Mouse (Mus musculus) neural tube, embryonic 14.5 days (tissue): ENCODE data around the gene Tnfsf14. TPM values are rescaled to one million over a fixed set of nuclear protein-coding genes. Genes with fewer than 3 reads are reported as not detected.

Experiments
- ATAC-seq: fragments of 200-750 bp; cut with Nextera tagmentation; 2 replicates; pipeline ENCODE4 v1.8.0; 2017; ENCODE audit warnings: low read depth, mild to moderate bottlenecking, moderate TSS enrichment, moderate library complexity
- H3K27ac ChIP-seq: fragments of 300-500 bp; sonication (generic); 2 replicates; pipeline ENCODE4 v1.5.1; 2014; ENCODE audit warnings: low read depth, mild to moderate bottlenecking, control low read depth, low read length, moderate library complexity, mixed read lengths
- H3K27me3 ChIP-seq: fragments of 300-500 bp; sonication (generic); 2 replicates; pipeline ENCODE4 v1.6.1; 2014; ENCODE audit warnings: low read length; ENCODE audit not compliant: control insufficient read depth, insufficient read depth
- H3K36me3 ChIP-seq: fragments of 300-500 bp; sonication (generic); 2 replicates; pipeline ENCODE4 v1.6.1; 2014; ENCODE audit warnings: low read length, mixed read lengths; ENCODE audit not compliant: control insufficient read depth, insufficient read depth
- H3K4me1 ChIP-seq: fragments of 300-500 bp; sonication (generic); 2 replicates; pipeline ENCODE4 v1.6.1; 2014; ENCODE audit warnings: low read length; ENCODE audit not compliant: control insufficient read depth, insufficient read depth
- H3K4me2 ChIP-seq: fragments of 300-500 bp; sonication (generic); 2 replicates; pipeline ENCODE4 v1.6.1; 2014; ENCODE audit warnings: mild to moderate bottlenecking, low read depth, low read length, control low read depth
- H3K4me3 ChIP-seq: fragments of 300-500 bp; sonication (generic); 2 replicates; pipeline ENCODE4 v1.5.1; 2014; ENCODE audit warnings: low read depth, low read length, control low read depth, mixed read lengths
- H3K9ac ChIP-seq: fragments of 300-500 bp; sonication (generic); replicated peaks from 2 replicates; pipeline ENCODE4 v1.6.1; 2014; ENCODE audit warnings: low read depth, mild to moderate bottlenecking, control low read depth, low read length, mixed read lengths
- H3K9me3 ChIP-seq: fragments of 300-500 bp; sonication (generic); 2 replicates; pipeline ENCODE4 v1.6.1; 2016; ENCODE audit warnings: low read length; ENCODE audit not compliant: control insufficient read depth
- WGBS: fragments of 180-500 bp; shearing (Covaris S2); extraction: QIAGEN DNeasy Blood & Tissue Kit; methylation state at CpG from one replicate; pipeline ENCODE4 v1.1.7; 2014; 5-methylcytosine and 5-hydroxymethylcytosine counted together
- polyA plus RNA-seq: library from polyadenylated mRNA; unstranded; fragments of >200 nt; fragmentation: Nextera tagmentation; extraction: Ambion mirVana; gene quantifications from 2 replicates; pipeline ENCODE4 v1.2.1, GENCODE M21; 2014

Gene Tnfsf14
- polyA plus RNA-seq, 1 experiment from 2014 or later, result not detected

DNA sequence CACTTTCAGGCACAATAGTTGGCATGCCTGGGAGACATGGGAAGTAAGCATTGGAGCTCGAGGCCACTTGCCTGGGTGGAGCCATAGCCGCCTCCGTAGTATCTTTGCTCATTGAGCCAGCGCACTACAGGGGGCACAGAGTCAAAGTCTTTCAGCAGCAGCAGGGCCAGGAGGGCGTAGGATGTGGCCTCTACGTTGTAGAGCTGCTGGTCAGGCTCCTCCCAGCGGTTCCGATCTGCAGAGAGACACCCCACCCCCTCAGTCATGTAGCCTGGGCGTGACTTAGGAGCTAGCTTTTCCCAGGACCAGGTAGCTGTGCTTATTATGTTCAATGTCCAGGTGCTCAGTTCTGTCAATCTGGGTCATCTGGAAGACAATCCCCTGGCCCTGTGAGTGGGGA lies 17.5 kb upstream of the Tnfsf14 start:
- no peaks in the 10 kb centered on the region for H3K9me3 ChIP-seq
- H3K27ac ChIP-seq, result no peak overlapping the region
- no peaks in the 10 kb centered on the region for H3K27me3 ChIP-seq
- H3K9ac ChIP-seq, result no peak overlapping the region
- 76% methylated on average over 9 of the region's 9 CpGs for WGBS
- H3K36me3 ChIP-seq, result no peaks in the 10 kb centered on the region
- H3K4me1 ChIP-seq, result no peaks in the 10 kb centered on the region
- no peak for ATAC-seq
- no peak overlapping the region for H3K4me3 ChIP-seq
- H3K4me2 ChIP-seq, result no peak overlapping the region

DNA sequence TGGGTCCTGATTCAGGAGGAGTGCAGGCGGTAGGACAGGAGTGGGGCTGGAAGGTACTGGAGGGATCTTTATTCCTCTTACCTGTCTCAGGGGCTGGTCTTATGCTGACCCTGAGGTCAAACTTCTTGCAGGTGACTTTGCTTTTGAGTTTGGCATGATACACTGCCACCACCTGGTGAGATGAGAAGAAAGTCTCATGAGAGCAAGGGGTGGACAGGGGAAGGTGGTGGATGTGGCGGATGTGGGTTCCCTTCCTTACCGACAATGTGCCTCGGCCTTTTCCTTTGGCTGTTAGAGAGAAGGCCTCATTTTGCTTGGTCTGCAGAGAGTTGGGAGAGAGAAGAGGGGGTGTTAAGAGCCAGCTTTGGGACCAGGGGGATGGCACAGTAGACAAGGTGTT lies 15.4 kb upstream of the Tnfsf14 start:
- H3K4me3 ChIP-seq, result no peak overlapping the region
- H3K27ac ChIP-seq, result no peak overlapping the region
- 76% methylated on average over 4 of the region's 4 CpGs for WGBS

GRCm38 (mm10) chr17:57207938-57208337 lies 14.0 kb upstream of the Tnfsf14 start:
- H3K4me1 ChIP-seq, result no peaks in the 10 kb centered on the region
- WGBS, result 90% methylated on average over 3 of the region's 3 CpGs
- no peak overlapping the region for H3K4me3 ChIP-seq
- no peaks in the 10 kb centered on the region for H3K9me3 ChIP-seq
- H3K36me3 ChIP-seq, result no peaks in the 10 kb centered on the region
- no peak overlapping the region for H3K27ac ChIP-seq
- H3K9ac ChIP-seq, result no peak overlapping the region
- ATAC-seq, result no peak
- no peak overlapping the region for H3K4me2 ChIP-seq
- H3K27me3 ChIP-seq, result no peaks in the 10 kb centered on the region

More for the DNA sequence above, 15.4 kb upstream of the Tnfsf14 start:
- Histone ChIP-seq H3K27me3 (no peaks in the 10 kb centered on the region), H3K36me3 (no peaks in the 10 kb centered on the region), H3K9me3 (no peaks in the 10 kb centered on the region), H3K4me2 (no peak overlapping the region), H3K9ac (no peak overlapping the region), H3K4me1 (no peaks in the 10 kb centered on the region)
- ATAC-seq, result no peak

DNA sequence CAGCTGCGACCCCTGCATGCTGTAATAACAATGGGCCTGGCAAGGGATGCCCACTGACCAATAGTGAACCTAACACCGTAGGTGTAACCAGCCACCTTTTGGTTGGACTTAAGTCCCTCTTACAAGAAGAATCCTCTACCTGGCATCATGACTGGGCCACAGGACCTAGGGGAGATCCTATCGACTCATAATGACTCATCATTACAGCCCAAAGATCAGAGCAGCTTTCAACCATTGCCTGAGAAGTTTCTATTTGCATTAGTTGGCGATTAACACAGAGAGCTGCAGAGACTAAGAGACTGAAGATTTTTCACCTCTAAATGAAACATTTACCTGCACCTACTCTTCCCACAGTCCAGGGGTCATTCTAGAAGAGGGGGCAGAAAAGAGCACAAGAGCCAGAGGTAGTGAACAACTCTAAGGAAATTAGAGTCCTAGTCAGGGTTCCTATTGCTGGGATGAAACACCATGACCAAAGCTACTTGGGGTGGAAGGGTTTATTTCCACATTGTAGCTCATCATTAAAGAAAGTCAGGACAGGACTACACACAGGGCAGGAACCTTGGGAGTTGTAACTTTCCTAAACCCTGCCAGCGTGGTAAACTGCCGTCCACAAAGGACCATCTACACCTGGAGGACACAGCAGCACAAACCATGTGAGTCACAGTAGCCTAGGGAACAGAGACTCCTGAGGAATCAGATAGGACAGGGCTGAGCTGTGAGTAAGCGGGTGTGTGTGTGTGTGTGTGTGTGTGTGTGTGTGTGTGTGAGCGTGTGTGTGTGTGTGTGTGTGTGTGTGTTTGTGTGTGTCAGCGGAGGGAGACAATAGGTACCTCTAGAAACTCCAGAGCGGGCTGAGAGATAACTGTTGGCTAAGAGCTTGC lies 8.1 kb upstream of the Tnfsf14 start:
- Histone ChIP-seq H3K9me3 (no peaks in the 10 kb centered on the region), H3K4me3 (no peak overlapping the region), H3K4me2 (no peak overlapping the region), H3K27me3 (no peaks in the 10 kb centered on the region), H3K27ac (no peak overlapping the region), H3K9ac (no peak overlapping the region), H3K4me1 (no peaks in the 10 kb centered on the region), H3K36me3 (no peaks in the 10 kb centered on the region)
- 86% methylated on average over 10 of the region's 10 CpGs for WGBS
- ATAC-seq, result no peak

- Histone ChIP-seq H3K9me3 (no peaks in the 10 kb centered on the region), H3K4me3 (no peak overlapping the region), H3K4me1 (no peaks in the 10 kb centered on the region), H3K36me3 (no peaks in the 10 kb centered on the region), H3K9ac (no peak overlapping the region), H3K4me2 (no peak overlapping the region), H3K27ac (no peak overlapping the region), H3K27me3 (no peaks in the 10 kb centered on the region)
- WGBS, result 83% methylated on average over 3 of the region's 3 CpGs
- no peak for ATAC-seq
Measured at GRCm38 (mm10) chr17:57198252-57198651, 4.3 kb upstream of the Tnfsf14 start.

DNA sequence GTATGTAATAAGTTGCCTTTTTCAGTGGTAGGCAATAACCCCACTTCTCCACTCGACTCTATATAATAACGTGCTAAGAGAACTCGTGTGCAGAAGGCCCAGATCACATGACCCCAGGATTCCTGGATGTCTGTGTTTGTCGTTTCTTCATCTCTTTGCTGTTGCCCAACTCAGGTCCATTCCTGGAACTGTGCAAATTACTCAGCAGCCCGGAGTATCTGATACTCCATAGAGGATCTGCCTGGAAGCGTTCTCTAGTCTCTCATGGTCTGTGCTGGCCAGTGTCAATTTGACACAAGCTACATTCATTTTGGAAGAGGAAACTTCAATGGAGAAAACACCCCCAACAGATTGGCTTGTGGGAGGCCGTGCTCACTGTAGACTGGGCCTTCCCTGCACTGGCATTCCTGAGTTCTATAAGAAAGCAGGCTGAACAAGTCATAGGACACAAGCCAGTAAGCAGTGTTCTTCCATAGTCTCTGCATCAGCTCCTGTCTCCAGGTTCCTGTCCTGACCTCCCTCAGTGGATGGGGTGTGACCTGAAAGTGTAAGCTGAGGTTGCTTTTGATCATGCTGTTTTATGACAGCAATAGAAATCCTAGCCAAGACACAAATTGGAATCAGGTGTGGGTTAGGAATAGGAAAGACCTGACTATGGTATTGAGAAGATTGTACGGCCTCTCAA lies 1.5 kb upstream of the Tnfsf14 start:
- Histone ChIP-seq H3K27me3 (no peaks in the 10 kb centered on the region), H3K9me3 (no peaks in the 10 kb centered on the region), H3K4me2 (no peak overlapping the region), H3K4me1 (no peaks in the 10 kb centered on the region), H3K9ac (no peak overlapping the region), H3K4me3 (no peak overlapping the region), H3K27ac (no peak overlapping the region), H3K36me3 (no peaks in the 10 kb centered on the region)
- no peak for ATAC-seq
- WGBS, result 83% methylated on average over 8 of the region's 8 CpGs

DNA sequence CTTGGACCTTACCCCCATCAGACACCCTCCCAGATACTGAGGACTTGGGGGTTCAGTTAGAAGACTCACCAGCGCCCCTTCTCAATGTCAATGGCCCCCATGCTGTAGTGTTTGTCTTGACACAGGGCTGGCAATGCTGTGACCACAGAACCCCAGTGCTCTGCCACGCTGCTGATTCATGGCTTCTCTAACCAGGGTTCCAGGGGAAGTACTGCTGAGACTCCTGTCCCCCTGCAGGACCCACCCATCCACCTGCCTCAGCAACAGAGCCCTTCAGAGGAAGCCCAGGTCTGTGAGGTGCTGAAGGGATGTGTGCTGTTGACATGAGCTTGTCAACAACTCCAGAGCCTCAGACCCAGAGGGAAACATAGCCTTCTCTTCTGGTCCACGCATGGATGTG lies 794 bp upstream of the Tnfsf14 start:
- H3K4me2 ChIP-seq, result no peak overlapping the region
- no peak overlapping the region for H3K4me3 ChIP-seq
- no peaks in the 10 kb centered on the region for H3K27me3 ChIP-seq
- H3K27ac ChIP-seq, result no peak overlapping the region
- no peaks in the 10 kb centered on the region for H3K36me3 ChIP-seq
- no peaks in the 10 kb centered on the region for H3K4me1 ChIP-seq
- 95% methylated on average over 3 of the region's 3 CpGs for WGBS
- no peaks in the 10 kb centered on the region for H3K9me3 ChIP-seq
- H3K9ac ChIP-seq, result no peak overlapping the region
- ATAC-seq, result no peak

DNA sequence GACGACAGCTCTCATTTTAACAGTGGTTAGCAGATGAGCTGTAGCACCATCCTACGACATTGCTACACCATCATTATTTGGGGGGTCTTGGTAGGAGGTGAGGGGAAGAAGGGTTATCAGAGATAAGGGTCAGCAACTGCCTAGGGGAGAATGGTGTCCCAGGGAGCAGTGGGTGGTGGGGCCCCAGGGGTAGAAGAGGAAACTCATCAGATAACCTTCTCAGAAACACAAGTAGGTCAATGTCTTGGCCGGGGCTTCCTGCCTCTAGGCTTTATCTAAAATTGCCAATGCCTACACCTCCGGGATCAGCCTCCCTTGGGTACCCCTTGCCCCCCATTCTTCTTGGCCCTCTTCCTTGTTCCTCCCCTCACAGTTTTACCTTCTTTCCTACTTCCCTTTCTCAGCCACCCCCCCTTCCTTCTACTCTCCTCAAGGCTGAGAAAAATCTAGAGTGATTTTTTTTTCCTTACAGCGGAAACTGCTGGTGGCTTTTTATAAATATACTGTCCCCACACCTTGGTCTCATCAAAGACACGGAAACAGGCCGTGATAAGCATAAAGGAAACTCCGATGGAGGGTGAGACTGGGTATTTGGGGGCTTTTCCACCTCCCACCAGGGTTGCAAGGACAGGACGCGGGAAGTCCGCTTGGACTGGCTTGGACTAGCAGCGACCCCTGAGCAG lies 5.3 kb downstream of the Tnfsf14 start:
- H3K27me3 ChIP-seq, result no peaks in the 10 kb centered on the region
- H3K4me2 ChIP-seq, result no peak overlapping the region
- H3K9ac ChIP-seq, result no peak overlapping the region
- H3K4me1 ChIP-seq, result no peaks in the 10 kb centered on the region
- no peaks in the 10 kb centered on the region for H3K9me3 ChIP-seq
- WGBS, result 85% methylated on average over 12 of the region's 12 CpGs
- no peaks in the 10 kb centered on the region for H3K36me3 ChIP-seq
- no peak overlapping the region for H3K27ac ChIP-seq
- ATAC-seq, result no peak
- H3K4me3 ChIP-seq, result no peak overlapping the region

DNA sequence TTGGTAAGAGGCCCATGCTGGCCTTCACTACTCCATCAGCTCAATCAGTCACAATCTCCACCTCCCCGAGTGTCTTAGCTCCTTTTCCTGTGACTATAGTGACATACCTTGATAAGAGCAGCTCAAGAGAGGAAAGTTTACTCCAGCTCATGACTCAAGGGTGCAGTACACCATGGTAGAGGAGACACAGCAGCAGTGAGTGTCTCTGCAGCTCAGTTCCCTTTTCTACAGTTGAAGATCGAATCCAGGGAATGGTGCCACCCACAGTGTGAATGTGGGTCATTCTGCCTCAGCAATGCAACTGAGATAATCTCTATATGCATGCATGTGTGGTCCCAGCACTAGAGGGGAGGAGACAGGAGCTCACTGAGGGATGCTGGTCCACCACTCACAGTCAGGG lies 8.3 kb downstream of the Tnfsf14 start:
- no peak overlapping the region for H3K4me2 ChIP-seq
- no peak for ATAC-seq

More for the DNA sequence above, 8.3 kb downstream of the Tnfsf14 start:
- Histone ChIP-seq H3K27ac (no peak overlapping the region), H3K36me3 (no peaks in the 10 kb centered on the region), H3K9me3 (no peaks in the 10 kb centered on the region), H3K4me3 (no peak overlapping the region), H3K9ac (no peak overlapping the region), H3K4me1 (no peaks in the 10 kb centered on the region), H3K27me3 (no peaks in the 10 kb centered on the region)
- WGBS, result 85% methylated on average over 2 of the region's 2 CpGs
